Mouse (Mus musculus): ENCODE data around the gene Dcpp3. TPM values are rescaled to one million over a fixed set of nuclear protein-coding genes. Genes with fewer than 3 reads are reported as not detected.

The Dcpp3 gene
- 0.55 TPM in 1 of 2 replicates, not detected in the other for polyA plus RNA-seq (2012; rRNA removed; ENCODE audit: low replicate concordance)

DNA sequence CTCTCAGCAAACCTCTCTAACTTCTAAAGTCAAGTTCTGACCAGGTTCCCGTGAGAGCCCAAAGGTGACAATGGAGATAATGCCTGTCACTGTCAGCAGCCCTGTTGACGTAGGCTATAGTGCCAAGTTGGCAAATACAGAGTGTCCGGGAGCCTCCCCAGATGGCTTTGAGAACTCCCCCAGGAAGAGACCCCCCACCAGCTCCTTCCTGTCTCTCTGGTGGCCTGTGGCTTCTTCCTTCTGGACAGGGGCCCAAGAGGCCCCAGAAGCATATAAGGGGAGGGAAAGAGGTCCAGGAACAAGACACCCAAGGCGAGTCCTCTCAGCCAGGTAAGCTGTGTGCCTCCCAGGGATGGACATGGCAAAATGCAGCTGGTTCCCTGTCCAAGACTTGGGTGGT lies at the start of gene Dcpp3:
Dcpp3 (plus strand) TSS at position 301 of the 400 bp plus-strand sequence.

DNA sequence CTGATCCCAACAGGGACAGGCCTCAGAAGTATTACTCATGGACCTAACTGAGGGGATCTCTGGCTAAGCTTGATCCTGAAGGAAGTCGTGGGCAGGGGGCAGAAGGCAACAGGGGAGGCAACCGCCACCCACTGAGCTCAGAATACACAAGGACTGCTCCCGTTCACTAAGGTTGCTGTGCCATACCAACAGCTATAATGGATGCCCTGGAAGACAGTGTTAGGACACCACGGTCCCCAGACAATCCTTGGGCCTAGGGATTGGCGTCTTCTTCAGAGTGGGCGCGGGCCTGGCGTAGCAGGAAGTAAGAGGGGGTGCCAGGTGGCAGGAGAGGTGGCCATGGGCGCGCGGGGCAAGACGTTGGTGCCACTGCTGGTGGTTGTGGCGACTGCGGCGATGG lies 49.5 kb upstream of the Dcpp3 start, which contains the start of gene Prss21:
Prss21 (plus strand) TSS at position 301 of the 400 bp plus-strand sequence.

DNA sequence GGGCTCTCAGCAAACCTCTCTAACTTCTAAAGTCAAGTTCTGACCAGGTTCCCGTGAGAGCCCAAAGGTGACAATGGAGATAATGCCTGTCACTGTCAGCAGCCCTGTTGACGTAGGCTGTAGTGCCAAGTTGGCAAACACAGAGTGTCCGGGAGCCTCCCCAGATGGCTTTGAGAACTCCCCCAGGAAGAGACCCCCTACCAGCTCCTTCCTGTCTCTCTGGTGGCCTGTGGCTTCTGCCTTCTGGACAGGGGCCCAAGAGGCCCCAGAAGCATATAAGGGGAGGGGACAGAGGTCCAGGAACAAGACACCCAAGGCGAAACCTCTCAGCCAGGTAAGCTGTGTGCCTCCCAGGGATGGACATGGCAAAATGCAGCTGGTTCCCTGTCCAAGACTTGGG lies 36.7 kb upstream of the Dcpp3 start, which contains the start of the genes Dcpp1 and Dcpp2:
Dcpp1 (plus strand) TSS at position 301 of the 400 bp plus-strand sequence.
Dcpp2 (plus strand) TSS at position 305 of the 400 bp plus-strand sequence.

DNA sequence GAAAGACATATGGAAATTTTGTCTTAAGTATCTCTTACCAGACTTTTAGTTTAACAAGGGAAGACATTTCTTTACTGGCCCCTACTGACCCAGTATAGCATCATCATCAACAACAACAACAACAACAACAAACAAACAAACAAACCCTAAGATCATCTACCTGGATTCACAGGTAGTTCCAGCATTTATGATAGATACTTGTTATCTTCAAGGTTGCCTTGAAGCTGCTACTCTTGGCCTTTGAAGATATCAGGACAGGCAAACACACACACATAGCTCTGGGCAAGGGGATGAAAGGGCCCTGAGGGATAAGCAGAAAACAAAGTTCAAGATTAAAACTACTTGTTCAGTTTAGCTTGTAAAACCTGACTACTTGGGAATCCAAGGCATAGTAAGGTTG lies 24.1 kb downstream of the Dcpp3 start, which contains the start of gene Sbp:
Sbp (plus strand) TSS at position 301 of the 400 bp plus-strand sequence.

DNA sequence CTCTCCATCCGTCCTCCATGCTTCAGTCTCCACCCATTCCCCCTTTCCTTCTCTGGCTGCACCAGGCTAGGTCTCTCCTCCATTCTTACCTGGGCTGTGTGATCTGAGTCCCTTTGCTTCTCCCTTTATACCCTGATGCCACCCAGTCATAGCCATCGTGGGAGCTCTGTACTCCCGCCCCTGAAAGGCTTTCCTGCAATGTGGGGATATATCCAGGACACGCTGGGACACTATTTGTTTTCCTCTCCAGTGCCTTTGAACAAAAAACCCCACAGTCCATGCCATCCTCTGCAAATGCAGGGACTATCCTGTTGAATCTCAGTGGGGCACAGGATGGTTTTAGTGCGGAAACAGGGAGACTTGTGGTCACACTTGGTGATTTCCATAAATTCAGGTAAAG lies 37.9 kb downstream of the Dcpp3 start, which contains the start of gene Sbpl:
Sbpl (minus strand) TSS at position 101 of the 400 bp plus-strand sequence.

Other genes starting within 250 kb of the Dcpp3 start
- 430 and 524 TPM in 2 replicates for gene Hcfc1r1, start 243.9 kb upstream of the Dcpp3 start, polyA plus RNA-seq (2012; rRNA removed; ENCODE audit: low replicate concordance)
- 26.0 and 28.9 TPM in 2 replicates for gene Thoc6, start 243.6 kb upstream of the Dcpp3 start, polyA plus RNA-seq (2012; rRNA removed; ENCODE audit: low replicate concordance)
- 15.4 and 34.1 TPM in 2 replicates for gene Tnfrsf12a, start 240.0 kb upstream of the Dcpp3 start, polyA plus RNA-seq (2012; rRNA removed; ENCODE audit: low replicate concordance)
- gene Cldn6, start 238.2 kb upstream of the Dcpp3 start, polyA plus RNA-seq (2012; rRNA removed; ENCODE audit: low replicate concordance), result 7.3 and 9.1 TPM in 2 replicates
- not detected in 2 replicates for gene Cldn9, start 233.4 kb upstream of the Dcpp3 start, polyA plus RNA-seq (2012; rRNA removed; ENCODE audit: low replicate concordance)
- 0.06 TPM in 1 of 2 replicates, not detected in the other for gene 1520401A03Rik, start 194.7 kb upstream of the Dcpp3 start, polyA plus RNA-seq (2012; rRNA removed; ENCODE audit: low replicate concordance)
- 30.3 and 57.9 TPM in 2 replicates for gene Pkmyt1, start 191.1 kb upstream of the Dcpp3 start, polyA plus RNA-seq (2012; rRNA removed; ENCODE audit: low replicate concordance)
- gene Paqr4, start 176.6 kb upstream of the Dcpp3 start, polyA plus RNA-seq (2012; rRNA removed; ENCODE audit: low replicate concordance), result 35.8 and 47.3 TPM in 2 replicates
- gene Kremen2, start 171.6 kb upstream of the Dcpp3 start, polyA plus RNA-seq (2012; rRNA removed; ENCODE audit: low replicate concordance), result 0.52 and 0.60 TPM in 2 replicates
- gene Flywch1, start 145.9 kb upstream of the Dcpp3 start, polyA plus RNA-seq (2012; rRNA removed; ENCODE audit: low replicate concordance), result 43.8 and 46.9 TPM in 2 replicates
- 5.4 and 13.3 TPM in 2 replicates for gene Flywch2, start 131.4 kb upstream of the Dcpp3 start, polyA plus RNA-seq (2012; rRNA removed; ENCODE audit: low replicate concordance)
- 756 and 808 TPM in 2 replicates for gene Srrm2, start 126.9 kb upstream of the Dcpp3 start, polyA plus RNA-seq (2012; rRNA removed; ENCODE audit: low replicate concordance)
- 412 and 628 TPM in 2 replicates for gene Elob, start 88.3 kb upstream of the Dcpp3 start, polyA plus RNA-seq (2012; rRNA removed; ENCODE audit: low replicate concordance)
- 0.17 TPM in 1 of 2 replicates, not detected in the other for gene Prss33, start 81.4 kb upstream of the Dcpp3 start, polyA plus RNA-seq (2012; rRNA removed; ENCODE audit: low replicate concordance)
- gene Prss32, start 73.6 kb upstream of the Dcpp3 start, polyA plus RNA-seq (2012; rRNA removed; ENCODE audit: low replicate concordance), result not detected in 2 replicates
- gene Prss41, start 73.3 kb upstream of the Dcpp3 start, polyA plus RNA-seq (2012; rRNA removed; ENCODE audit: low replicate concordance), result 0.13 and 0.27 TPM in 2 replicates
- not detected in 2 replicates for gene Prss21, start 49.4 kb upstream of the Dcpp3 start, polyA plus RNA-seq (2012; rRNA removed; ENCODE audit: low replicate concordance)
- gene Dcpp1, start 36.6 kb upstream of the Dcpp3 start, polyA plus RNA-seq (2012; rRNA removed; ENCODE audit: low replicate concordance), result not detected in 2 replicates
- gene Dcpp2, start 36.6 kb upstream of the Dcpp3 start, polyA plus RNA-seq (2012; rRNA removed; ENCODE audit: low replicate concordance), result not detected in 2 replicates
- gene Sbp, start 24.2 kb downstream of the Dcpp3 start, polyA plus RNA-seq (2012; rRNA removed; ENCODE audit: low replicate concordance), result 0.22 and 0.40 TPM in 2 replicates
- gene Sbpl, start 37.8 kb downstream of the Dcpp3 start, polyA plus RNA-seq (2012; rRNA removed; ENCODE audit: low replicate concordance), result not detected in 2 replicates
- gene Prss30, start 63.1 kb downstream of the Dcpp3 start, polyA plus RNA-seq (2012; rRNA removed; ENCODE audit: low replicate concordance), result 1.3 and 1.6 TPM in 2 replicates
- gene Prss22, start 80.6 kb downstream of the Dcpp3 start, polyA plus RNA-seq (2012; rRNA removed; ENCODE audit: low replicate concordance), result 1.2 and 1.6 TPM in 2 replicates
- 2.4 and 2.7 TPM in 2 replicates for gene Prss27, start 120.7 kb downstream of the Dcpp3 start, polyA plus RNA-seq (2012; rRNA removed; ENCODE audit: low replicate concordance)
- 22.3 and 27.2 TPM in 2 replicates for gene Kctd5, start 156.0 kb downstream of the Dcpp3 start, polyA plus RNA-seq (2012; rRNA removed; ENCODE audit: low replicate concordance)
- 22.5 and 28.1 TPM in 2 replicates for gene Pdpk1, start 233.5 kb downstream of the Dcpp3 start, polyA plus RNA-seq (2012; rRNA removed; ENCODE audit: low replicate concordance)
- 43.0 and 67.9 TPM in 2 replicates for gene Amdhd2, start 246.3 kb downstream of the Dcpp3 start, polyA plus RNA-seq (2012; rRNA removed; ENCODE audit: low replicate concordance)

All from mammary gland, adult 2 months (tissue).